Mouse (Mus musculus) kidney, postnatal 10 days (tissue): ENCODE measurements around the gene Meis2.

Source experiments
- DNase-seq: peaks from one replicate; pipeline ENCODE4 v3.0.0; 2021; ENCODE audit warnings: mixed read lengths

The Meis2 gene

DNA sequence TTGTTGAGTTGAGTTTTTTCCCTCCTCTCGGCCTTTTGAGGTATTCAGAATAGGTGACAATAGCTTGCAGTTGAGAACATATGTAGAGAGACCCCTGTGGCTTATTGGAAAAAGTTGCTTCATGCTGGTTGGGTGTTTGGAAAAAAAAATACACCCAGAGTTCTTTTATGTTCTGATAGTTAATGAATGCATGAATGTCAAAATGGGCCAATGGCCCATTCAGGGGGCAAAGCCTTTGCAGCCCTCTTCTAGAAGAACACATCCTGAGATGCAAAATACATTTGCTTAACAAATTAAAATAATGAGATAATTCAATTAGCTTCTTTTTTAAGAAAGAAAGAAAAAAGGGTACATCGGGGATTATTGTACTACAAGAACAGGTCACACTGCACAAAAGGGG is 69.2 kb downstream of the Meis2 start:
- no peak for DNase-seq

DNA sequence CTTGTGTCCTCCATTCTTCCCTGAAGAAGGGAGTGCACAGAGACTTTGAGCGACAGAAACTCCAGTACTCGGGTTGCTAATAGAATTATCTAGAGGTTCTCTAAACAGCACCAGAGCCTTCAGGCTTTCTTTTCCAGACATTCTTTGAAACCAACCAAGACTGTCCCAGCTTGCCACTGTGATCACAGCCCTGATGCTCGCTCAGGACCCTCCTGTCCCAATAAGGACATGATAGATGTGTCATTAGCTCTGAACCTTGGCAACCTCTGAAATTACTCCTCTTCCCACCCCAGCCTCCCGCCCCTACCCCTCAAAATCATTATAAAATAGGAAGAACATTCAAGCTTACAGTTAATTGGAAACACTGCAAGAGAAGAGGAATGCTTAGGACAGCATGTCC is 71.8 kb downstream of the Meis2 start:
- no peak for DNase-seq

DNA sequence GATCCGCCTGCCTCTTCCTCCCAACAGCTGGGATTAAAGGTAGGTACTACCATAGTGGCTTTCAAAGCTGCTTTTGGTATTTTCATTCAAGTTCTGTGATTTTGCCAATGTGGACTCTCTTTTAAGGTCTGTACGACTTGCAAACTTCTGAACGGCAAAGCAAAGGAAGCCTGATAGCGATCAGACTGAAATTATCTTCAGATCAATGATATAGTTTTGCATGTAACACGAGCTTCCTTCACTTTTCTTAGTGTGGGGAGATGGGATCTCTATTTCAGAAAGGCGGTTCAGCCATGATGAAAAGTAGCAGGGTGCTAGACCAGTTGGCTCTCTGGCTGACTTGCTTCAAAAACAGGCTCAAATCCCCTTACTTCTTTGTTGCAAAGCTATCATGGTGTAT is 76.4 kb downstream of the Meis2 start:
- no peak for DNase-seq

DNA sequence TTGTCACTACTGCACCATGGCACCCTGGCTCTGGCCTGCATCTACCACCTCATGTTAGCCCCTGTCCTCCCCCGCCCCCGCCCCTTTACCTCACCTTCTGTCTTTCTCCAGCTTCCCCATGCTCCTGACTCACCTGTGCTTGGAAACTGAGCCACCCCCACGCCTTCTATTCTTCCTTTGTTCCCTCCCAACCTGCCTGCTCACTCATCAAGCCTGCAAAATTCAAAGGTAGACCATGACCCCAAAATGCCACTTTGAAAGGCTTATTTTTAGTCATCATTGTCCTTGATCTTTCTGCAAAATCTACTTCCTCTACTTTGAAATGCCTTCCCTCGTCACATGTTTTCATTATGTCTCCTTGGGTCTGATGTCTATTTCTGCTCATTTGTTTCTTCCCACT is 77.2 kb downstream of the Meis2 start:
- no peak for DNase-seq

DNA sequence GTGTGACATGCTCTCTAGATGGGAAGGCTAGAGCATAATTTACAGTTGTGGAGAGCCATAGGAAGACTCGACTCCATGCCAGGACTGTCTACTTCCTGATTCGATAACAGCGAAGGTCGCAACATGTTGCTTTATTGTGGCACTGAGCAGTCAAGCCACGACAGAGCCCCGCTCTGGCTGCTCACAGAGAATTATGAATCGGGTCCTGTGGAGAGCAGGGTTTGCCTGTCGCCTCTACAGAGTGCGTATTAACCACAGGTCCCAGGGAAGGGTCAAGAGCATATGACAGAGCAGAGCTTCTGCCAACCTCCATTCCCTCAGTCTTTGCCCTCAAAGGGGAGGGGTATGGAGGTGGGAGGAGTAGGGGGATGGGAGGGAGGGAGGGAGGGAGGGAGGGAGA is 80.7 kb downstream of the Meis2 start:
- no peak for DNase-seq

GRCm38 (mm10) chr2:115984487-115984886 is 81.2 kb downstream of the Meis2 start:
- no peak for DNase-seq

GRCm38 (mm10) chr2:115980490-115980889 is 85.1 kb downstream of the Meis2 start:
- no peak for DNase-seq

GRCm38 (mm10) chr2:115979683-115980476 is 85.8 kb downstream of the Meis2 start:
- DNase-seq: no peak

- no peak for DNase-seq
Measured at GRCm38 (mm10) chr2:115978666-115979065, 87.0 kb downstream of the Meis2 start.

DNA sequence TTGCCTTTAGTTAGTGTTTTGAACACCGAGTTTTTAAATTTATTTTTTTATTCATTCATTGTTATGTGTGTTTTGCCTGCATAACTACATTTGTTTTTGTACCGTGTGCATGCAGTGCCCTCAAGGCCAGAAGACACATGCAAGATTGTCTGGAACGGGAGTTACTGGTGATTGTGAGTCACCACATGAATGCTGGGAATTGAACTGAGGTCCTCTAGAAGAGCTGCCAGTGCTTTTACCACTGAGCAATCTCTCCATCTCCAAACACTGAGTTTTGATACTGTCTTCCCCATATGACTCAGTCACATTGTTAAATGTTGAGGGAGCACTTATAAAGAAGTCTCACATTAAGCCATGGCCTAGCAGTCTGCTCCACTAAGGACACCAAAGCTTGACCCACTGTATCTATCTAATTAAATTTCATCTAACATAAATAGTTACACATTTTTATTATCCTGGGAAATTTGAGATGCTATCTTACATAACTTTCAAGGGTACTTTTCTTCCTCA is 94.3 kb downstream of the Meis2 start:
- DNase-seq: no peak

DNA sequence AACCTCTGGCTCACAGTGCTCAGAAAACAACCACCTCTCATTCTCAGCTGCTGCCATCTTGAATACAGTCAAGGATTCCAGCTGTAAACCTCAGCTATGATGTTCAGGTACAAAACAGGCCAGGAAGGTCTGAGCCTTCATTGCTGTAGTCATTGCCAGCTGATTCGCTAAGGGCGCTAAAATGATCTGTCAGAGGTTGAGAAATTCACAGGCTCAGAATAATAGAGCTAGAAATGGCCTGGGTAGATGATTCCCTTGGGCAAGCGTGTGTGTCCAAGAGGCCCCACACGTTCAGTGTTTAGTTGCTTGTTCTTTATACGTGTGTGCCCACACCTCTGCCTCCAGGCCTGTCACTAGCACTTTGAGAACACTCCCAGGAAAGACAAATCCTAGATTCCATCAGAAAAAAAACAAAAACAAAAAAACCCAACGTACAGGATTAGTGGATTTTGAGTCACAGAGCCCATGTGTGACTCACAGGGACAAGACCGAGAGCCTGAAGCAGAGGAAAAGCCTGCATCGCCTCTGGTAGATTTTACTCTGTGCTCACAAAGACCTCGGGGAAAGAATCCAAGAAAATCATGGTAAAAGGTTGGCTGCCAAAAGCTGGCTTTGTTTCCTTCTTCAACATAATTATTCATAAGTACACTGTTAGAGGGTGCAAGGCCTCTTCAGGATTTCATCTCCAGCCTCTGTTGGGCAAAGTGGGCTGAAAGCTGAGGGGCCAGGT is 95.4 kb downstream of the Meis2 start:
- no peak for DNase-seq

GRCm38 (mm10) chr2:115969201-115969600 is 96.4 kb downstream of the Meis2 start:
- no peak for DNase-seq

GRCm38 (mm10) chr2:115964911-115965310 is 100.7 kb downstream of the Meis2 start:
- no peak for DNase-seq

GRCm38 (mm10) chr2:115963293-115963835 is 102.3 kb downstream of the Meis2 start:
- DNase-seq: no peak

- no peak for DNase-seq
Measured at GRCm38 (mm10) chr2:115962728-115963127, 102.9 kb downstream of the Meis2 start.

- no peak for DNase-seq
Measured at GRCm38 (mm10) chr2:115962113-115962512, 103.5 kb downstream of the Meis2 start.

GRCm38 (mm10) chr2:115960615-115961014 is 105.0 kb downstream of the Meis2 start:
- DNase-seq: no peak

GRCm38 (mm10) chr2:115956786-115957185 is 108.9 kb downstream of the Meis2 start:
- DNase-seq: no peak

- DNase-seq: no peak
Measured at GRCm38 (mm10) chr2:115950645-115951044, 115.0 kb downstream of the Meis2 start.

DNA sequence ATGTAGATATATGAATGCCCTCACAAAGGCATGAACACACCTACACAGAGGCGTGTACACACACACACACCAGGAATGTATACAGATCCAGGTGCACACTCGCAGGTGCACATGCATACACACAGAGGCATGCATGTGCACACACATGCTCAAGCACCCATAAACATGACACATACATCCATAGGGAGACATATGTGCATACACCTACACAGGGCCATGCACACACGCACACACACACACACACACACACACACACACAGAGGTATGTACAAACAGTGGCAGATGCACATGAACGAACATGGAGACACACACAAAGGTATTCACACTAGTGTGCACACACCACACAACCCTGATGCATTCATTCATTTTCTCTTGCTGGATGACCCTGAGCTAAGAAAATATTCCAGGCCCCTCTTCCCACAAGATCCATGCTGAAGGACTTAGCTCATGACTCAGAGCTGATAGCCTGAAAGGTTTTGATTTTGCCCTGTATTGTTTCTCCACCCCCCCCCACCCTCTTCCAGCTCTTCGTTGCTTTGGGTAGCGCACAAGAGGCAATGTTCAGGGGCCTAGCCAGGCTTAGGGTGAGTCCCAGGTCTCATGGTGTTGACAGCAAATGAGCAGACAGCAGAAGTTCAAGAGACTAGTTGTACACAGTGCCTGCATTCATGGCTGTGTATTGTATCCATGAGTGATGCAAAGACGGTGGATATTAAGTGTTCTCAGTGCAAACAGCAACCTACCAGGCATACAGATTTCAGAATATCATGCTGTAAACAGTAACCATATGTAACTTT is 116.8 kb downstream of the Meis2 start:
- no peak for DNase-seq

DNA sequence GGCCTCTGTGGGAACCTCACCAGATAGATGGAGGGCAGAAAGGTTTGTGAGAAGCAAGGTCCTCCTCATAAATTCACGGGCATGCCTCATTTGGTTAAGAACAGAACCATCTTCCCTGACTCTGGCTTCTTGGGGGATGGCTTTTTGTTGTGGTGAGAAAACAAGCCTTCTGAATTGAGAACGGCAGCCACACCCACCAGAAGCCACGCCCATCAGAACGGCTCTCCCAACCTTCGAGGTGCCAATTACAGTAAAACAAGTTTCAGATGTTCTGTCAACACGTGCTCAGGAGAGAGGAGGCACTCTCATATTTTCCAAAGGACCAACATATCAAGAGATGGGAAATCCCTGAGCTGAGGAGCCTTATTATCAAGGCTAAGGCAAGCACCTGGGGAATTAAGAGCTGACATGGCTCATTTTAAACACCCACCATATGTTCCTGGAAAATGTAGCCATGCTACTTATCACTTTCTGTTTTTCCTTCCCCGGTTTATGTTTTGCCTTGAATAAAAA is 117.9 kb downstream of the Meis2 start:
- no peak for DNase-seq

DNA sequence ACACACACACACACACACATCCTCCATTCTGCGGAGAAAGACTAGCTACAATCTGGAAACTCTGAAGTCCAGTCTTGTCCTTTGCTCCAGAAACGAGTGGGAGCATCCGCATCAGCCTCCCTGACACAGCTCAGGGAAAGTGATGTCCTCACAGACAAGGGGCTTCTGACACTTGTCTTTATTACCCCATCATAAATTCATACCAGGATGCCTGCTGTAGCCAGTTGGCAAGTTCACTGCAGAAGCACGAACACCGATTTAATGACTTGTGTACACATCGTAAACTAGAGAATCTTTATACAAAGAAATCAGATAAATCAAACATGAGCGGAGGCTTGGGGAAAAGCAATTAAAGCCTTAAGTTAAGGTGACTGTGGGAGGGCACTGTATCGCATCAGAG is 122.6 kb downstream of the Meis2 start:
- DNase-seq: no peak

- no peak for DNase-seq
Measured at GRCm38 (mm10) chr2:115939849-115940248, 125.8 kb downstream of the Meis2 start.
